Comparison of ENCODE assay signal across 19 mouse cellular contexts in the genomic region with DNA sequence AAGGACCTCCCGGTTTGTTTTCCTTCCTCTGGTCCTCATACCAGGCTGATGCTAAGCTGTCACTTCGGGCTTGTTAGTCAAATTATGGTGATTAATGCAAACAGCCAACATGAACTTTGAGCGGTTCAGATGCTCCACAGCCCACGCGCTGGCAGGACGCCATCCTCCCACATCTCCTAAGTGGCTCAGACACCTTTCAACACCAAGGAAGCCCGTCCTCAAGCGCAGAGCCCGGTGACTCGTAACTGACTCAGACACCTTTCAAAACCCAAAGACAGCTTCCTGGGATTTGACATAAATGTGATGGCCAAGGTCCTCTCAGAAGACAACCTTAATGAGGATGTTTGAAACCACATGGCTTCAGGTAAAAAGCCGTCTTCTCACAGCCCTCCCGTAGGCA.
DNase-seq lines count a peak whose midpoint lies in the region; ATAC-seq and TF ChIP-seq lines count a peak whose summit lies in the region.
"Had no signal": no experiment of that assay in that cellular context is flagged by ENCODE, and none has a peak within 500 bp of the region (broad histone marks: within the 10 kb centered on the region; RNA-seq: fewer than 3 reads in every experiment).

No protein-coding gene starts in this region.

- peak; percentile 79 for DNase-seq in heart, adult 11 months
- peak; percentile 65 for DNase-seq in CD4-positive helper T cell, adult 2 months (ENCODE audit: low read depth, low spot score)
- DNase-seq in brain, embryonic 14.5 days (ENCODE audit: low read depth) = peak; percentile 39
- peak; percentile 61 for DNase-seq in kidney, postnatal 14 days
- no peak for DNase-seq in gastrocnemius, postnatal 10 days
- DNase-seq in spleen, postnatal 4 days (ENCODE audit: low spot score in 2 of 2) = no peak
- DNase-seq: adrenal gland, adult 8-10 months; cerebellum, adult 11 months; heart, adult 18-20 months; left cerebral cortex, postnatal 4 days; liver, postnatal 0 days; lung, postnatal 10 days; right cerebral cortex, adult 18-20 months; thymus, postnatal 25 days had no signal

- H3K27ac ChIP-seq in heart, embryonic 12.5 days (ENCODE audit: poor library complexity, severe bottlenecking) = no peak overlapping the region
- H3K27ac ChIP-seq: layer of hippocampus, adult 2 months; midbrain, embryonic 13.5 days; neural tube, embryonic 12.5 days had no signal

- TF ChIP-seq CTCF in brain, embryonic 14.5 days (IDR thresholded peaks at IDR 0.05; ENCODE audit: borderline replicate concordance, extremely low read depth, insufficient read depth, insufficient read length) = no peak

- no peaks in the 10 kb centered on the region for H3K9me3 ChIP-seq in heart, embryonic 12.5 days (replicated peaks)
- H3K9me3 ChIP-seq: midbrain, embryonic 13.5 days; neural tube, embryonic 12.5 days had no signal

- no peak overlapping the region for H3K4me2 ChIP-seq in heart, embryonic 12.5 days
- H3K4me2 ChIP-seq: midbrain, embryonic 13.5 days; neural tube, embryonic 12.5 days had no signal

- no peaks in the 10 kb centered on the region for H3K36me3 ChIP-seq in heart, embryonic 12.5 days
- H3K36me3 ChIP-seq: midbrain, embryonic 13.5 days; neural tube, embryonic 12.5 days had no signal

- H3K4me3 ChIP-seq in heart, embryonic 12.5 days = no peak overlapping the region
- H3K4me3 ChIP-seq: layer of hippocampus, adult 2 months; midbrain, embryonic 13.5 days; neural tube, embryonic 12.5 days had no signal

- H3K4me1 ChIP-seq in heart, embryonic 12.5 days (replicated peaks) = peaks cover 10% of the 10 kb centered on the region; the same call in 1 of the 2 replicates
- H3K4me1 ChIP-seq: neural tube, embryonic 12.5 days had no signal

- no peak for ATAC-seq in heart, embryonic 12.5 days (ENCODE audit: insufficient number of reproducible peaks, low FRiP score)
- no peak for ATAC-seq in frontal cortex, adult (ENCODE audit: low TSS enrichment)
- ATAC-seq: liver, postnatal 0 days; midbrain, embryonic 13.5 days had no signal

- TF ChIP-seq POLR2A in brain, embryonic 14.5 days (IDR thresholded peaks at IDR 0.05; ENCODE audit: borderline replicate concordance, extremely low read depth, insufficient read depth, insufficient read length, poor library complexity, severe bottlenecking) = no peak

- 0 out of 2 replicates have a peak, but pooled peaks cover 4% of the 10 kb centered on the region for H3K27me3 ChIP-seq in heart, embryonic 12.5 days (replicated peaks)
- H3K27me3 ChIP-seq: neural tube, embryonic 12.5 days had no signal

- no peak overlapping the region for H3K9ac ChIP-seq in heart, embryonic 12.5 days
- H3K9ac ChIP-seq: liver, postnatal 0 days; midbrain, embryonic 13.5 days; neural tube, embryonic 12.5 days had no signal

- 52% methylated on average over 12 of the region's 12 CpGs for WGBS in heart, embryonic 12.5 days

Comparison
In these comparisons a context has a peak if more than half of its experiments do, and no peak if none do; other contexts are left out.
1. DNase-seq: peak in heart, adult 11 months (single experiment), CD4-positive helper T cell, adult 2 months (single experiment), brain, embryonic 14.5 days (single experiment) and kidney, postnatal 14 days (single experiment); none in gastrocnemius, postnatal 10 days (single experiment) and spleen, postnatal 4 days (0 of 2).